Mouse (Mus musculus) liver, embryonic 14.5 days (tissue): ENCODE measurements at regions not wholly inside any gene's neighbourhood (a gene's known extent, or its start where the extent isn't known, plus 50 kb on each side); places are given as distances from the start of the nearest gene placed in this dataset.

Experiments
- ATAC-seq: fragments of 200-750 bp; cut with Nextera tagmentation; 2 replicates; pipeline ENCODE4 v1.8.0; 2017; ENCODE audit warnings: moderate number of reproducible peaks, mild to moderate bottlenecking, moderate library complexity; ENCODE audit not compliant: insufficient read depth
- DNase-seq, 3 experiments: peaks; one replicate each; pipeline ENCODE4 v3.0.0-alpha.2; 2012 to 2013; ENCODE audit warnings: low read depth in 3 of 3, low spot score in 3 of 3
- H3K27ac ChIP-seq: fragments of 300-500 bp; sonication (generic); 2 replicates; pipeline ENCODE4 v1.5.1; 2014; ENCODE audit warnings: moderate library complexity, mild to moderate bottlenecking, control low read depth, inconsistent platforms
- H3K27me3 ChIP-seq: fragments of 300-500 bp; sonication (generic); 2 replicates; pipeline ENCODE4 v1.6.1; 2014; ENCODE audit warnings: mild to moderate bottlenecking, low read length, moderate library complexity; ENCODE audit not compliant: control insufficient read depth, insufficient read depth
- H3K36me3 ChIP-seq: fragments of 300-500 bp; sonication (generic); replicated peaks from 2 replicates; pipeline ENCODE4 v1.6.1; 2014; ENCODE audit warnings: low read depth; ENCODE audit not compliant: control insufficient read depth, insufficient read depth
- H3K4me1 ChIP-seq, 2 experiments: fragments of 200-500 bp in 1 of 2; fragments of 300-500 bp in 1 of 2; sonication (generic) in 1 of 2; replicated peaks; 2 replicates each; pipeline ENCODE4 v1.6.1; 2012 to 2014; ENCODE audit warnings: antibody characterized with exemption in 1 of 2, inconsistent platforms in 1 of 2, low read length in 1 of 2; ENCODE audit not compliant: control insufficient read depth in 2 of 2, insufficient read depth in 2 of 2
- H3K4me2 ChIP-seq: fragments of 300-500 bp; sonication (generic); 2 replicates; pipeline ENCODE4 v1.6.1; 2014; ENCODE audit warnings: low read depth, mild to moderate bottlenecking, control low read depth, moderate library complexity
- H3K4me3 ChIP-seq, 2 experiments: fragments of 200-500 bp in 1 of 2; fragments of 300-500 bp in 1 of 2; sonication (generic) in 1 of 2; 2 replicates each; pipeline ENCODE4 v1.5.1; 2012 to 2014; ENCODE audit warnings: low read depth in 2 of 2, low read length in 2 of 2, mild to moderate bottlenecking in 2 of 2, control low read depth in 1 of 2, inconsistent platforms in 1 of 2, moderate library complexity in 1 of 2; ENCODE audit not compliant: insufficient read depth in 1 of 2
- H3K9ac ChIP-seq: fragments of 300-500 bp; sonication (generic); replicated peaks from 2 replicates; pipeline ENCODE4 v1.6.1; 2014; ENCODE audit warnings: mild to moderate bottlenecking, control low read depth, moderate library complexity
- H3K9me3 ChIP-seq: fragments of 300-500 bp; sonication (generic); 2 replicates; pipeline ENCODE4 v1.6.1; 2016; ENCODE audit warnings: low read length, mixed read lengths; ENCODE audit not compliant: control insufficient read depth
- CTCF ChIP-seq: IDR thresholded peaks from 2 replicates; pipeline ENCODE4 v1.5.1; 2016; ENCODE audit warnings: antibody characterized with exemption, low read depth, control low read depth
- EP300 ChIP-seq: IDR thresholded peaks from 2 replicates; pipeline ENCODE4 v1.6.1; 2016; ENCODE audit warnings: antibody characterized with exemption, low read depth
- WGBS: fragments of 180-500 bp; shearing (Covaris S2); extraction: QIAGEN DNeasy Blood & Tissue Kit; methylation state at CpG from one replicate; pipeline ENCODE4 v1.1.7; 2014; ENCODE audit not compliant: insufficient replicate concordance; 5-methylcytosine and 5-hydroxymethylcytosine counted together

- Histone ChIP-seq H3K27me3 (no peaks in the 10 kb centered on the region), H3K36me3 (no peaks in the 10 kb centered on the region), H3K4me3 (no peak overlapping the region), H3K9me3 (no peaks in the 10 kb centered on the region), H3K4me1 (no peaks in the 10 kb centered on the region), H3K4me2 (no peak overlapping the region), H3K9ac (no peak overlapping the region), H3K27ac (no peak overlapping the region)
- ATAC-seq, result no peak
- no peak for DNase-seq
- no peak for TF ChIP-seq EP300
- TF ChIP-seq CTCF, result no peak
- 52% methylated on average over 8 of the region's 10 CpGs for WGBS
These were observed 153.5 kb upstream of the Ubr2 start for GRCm38 (mm10) chr17:47163677-47164340.

- TF ChIP-seq EP300 (no peak), CTCF (no peak)
- no peak for DNase-seq
- Histone ChIP-seq H3K27me3 (no peaks in the 10 kb centered on the region), H3K27ac (no peak overlapping the region), H3K4me1 (no peaks in the 10 kb centered on the region), H3K36me3 (no peaks in the 10 kb centered on the region), H3K9me3 (no peaks in the 10 kb centered on the region), H3K4me3 (no peak overlapping the region), H3K9ac (no peak overlapping the region), H3K4me2 (no peak overlapping the region)
- ATAC-seq, result no peak
- WGBS, result 68% methylated on average over 2 of the region's 2 CpGs
These were observed 152.1 kb upstream of the Ubr2 start for GRCm38 (mm10) chr17:47162459-47162858.

DNA sequence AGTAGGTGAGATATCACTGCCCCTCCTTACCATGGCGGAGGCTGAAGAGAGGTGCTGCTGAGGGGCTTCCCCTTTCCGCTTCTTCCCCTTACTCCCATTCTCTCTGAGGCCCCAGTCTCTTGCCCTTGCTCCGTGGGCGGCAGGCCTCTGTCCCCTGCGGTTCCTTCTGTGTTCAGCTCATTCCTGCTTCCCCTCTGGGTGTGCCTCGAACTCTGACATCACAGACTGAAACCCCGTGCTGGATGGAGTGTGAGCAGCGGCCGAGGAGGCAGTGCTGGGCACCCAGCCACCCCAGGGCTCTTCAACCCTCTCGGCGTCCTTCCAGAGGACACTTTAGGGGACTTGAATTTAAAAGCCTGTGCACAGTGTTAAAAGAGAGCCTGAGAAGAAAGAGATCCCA lies 145.9 kb upstream of the Ubr2 start:
- Histone ChIP-seq H3K4me3 (no peak overlapping the region), H3K36me3 (no peaks in the 10 kb centered on the region), H3K9me3 (no peaks in the 10 kb centered on the region), H3K27ac (no peak overlapping the region), H3K9ac (no peak overlapping the region), H3K4me1 (no peaks in the 10 kb centered on the region; a peak in 1 of 4 replicates), H3K4me2 (no peak overlapping the region), H3K27me3 (no peaks in the 10 kb centered on the region)
- DNase-seq (no peak), ATAC-seq (no peak)
- WGBS, result 42% methylated on average over 11 of the region's 11 CpGs
- TF ChIP-seq EP300, result no peak
- no peak for TF ChIP-seq CTCF

- no peak overlapping the region for H3K4me3 ChIP-seq
- no peak for TF ChIP-seq CTCF
- TF ChIP-seq EP300, result no peak
- ATAC-seq, result no peak
- H3K4me2 ChIP-seq, result peak overlapping the region; percentile 40
- H3K9ac ChIP-seq, result no peak overlapping the region
- WGBS, result 41% methylated on average over 20 of the region's 20 CpGs
- H3K9me3 ChIP-seq, result no peaks in the 10 kb centered on the region
- no peak overlapping the region for H3K27ac ChIP-seq
- no peaks in the 10 kb centered on the region for H3K27me3 ChIP-seq
- no peaks in the 10 kb centered on the region for H3K36me3 ChIP-seq
- no peak for DNase-seq
- H3K4me1 ChIP-seq, result peaks cover 0 to 9% of the 10 kb centered on the region in 2 experiments; a peak in 3 of 4 replicates
These were observed 141.4 kb upstream of the Ubr2 start for GRCm38 (mm10) chr17:47151557-47152278.

DNA sequence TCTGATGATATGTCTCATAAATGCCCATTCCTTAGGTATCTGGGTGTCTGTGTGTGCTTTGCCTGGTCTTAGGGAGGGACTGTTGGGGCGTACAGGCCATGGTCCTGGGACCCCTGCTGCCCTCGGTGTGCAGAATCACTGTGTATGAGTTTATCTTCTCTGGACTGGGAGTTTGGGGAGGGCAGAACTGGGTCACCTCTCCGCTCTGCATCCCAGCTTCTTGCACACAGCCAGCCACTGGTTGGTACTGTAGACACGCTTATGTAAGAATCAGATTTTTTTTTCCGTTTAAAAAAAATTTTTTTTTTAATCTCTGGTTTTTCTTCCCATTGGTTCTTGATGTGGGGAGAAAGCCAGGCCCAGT lies 140.8 kb upstream of the Ubr2 start:
- H3K27ac ChIP-seq, result no peak overlapping the region
- TF ChIP-seq EP300 (no peak), CTCF (no peak)
- no peak overlapping the region for H3K9ac ChIP-seq
- no peak for DNase-seq
- no peak overlapping the region for H3K4me3 ChIP-seq
- ATAC-seq, result no peak
- no peaks in the 10 kb centered on the region for H3K9me3 ChIP-seq
- no peaks in the 10 kb centered on the region for H3K27me3 ChIP-seq
- no peaks in the 10 kb centered on the region for H3K36me3 ChIP-seq
- peaks cover 0 to 9% of the 10 kb centered on the region in 2 experiments; a peak in 3 of 4 replicates for H3K4me1 ChIP-seq
- peak overlapping the region; percentile 40 for H3K4me2 ChIP-seq
- 52% methylated on average over 5 of the region's 5 CpGs for WGBS
